Mouse (Mus musculus) kidney, embryonic 15.5 days (tissue): ENCODE measurements around the gene Gm47985. TPM values are rescaled to one million over a fixed set of nuclear protein-coding genes. Genes with fewer than 3 reads are reported as not detected.
"Not testable (repeated sequence)": the region's sequence is repeated elsewhere in the genome, so short reads cannot be mapped to it uniquely, and the experiment has no call there.

Source experiments
- ATAC-seq: fragments of 200-750 bp; cut with Nextera tagmentation; replicated peaks from 2 replicates; pipeline ENCODE4 v1.8.0; 2017; ENCODE audit warnings: moderate TSS enrichment; ENCODE audit not compliant: low FRiP score
- H3K27ac ChIP-seq: fragments of 300-500 bp; sonication (generic); 2 replicates; pipeline ENCODE4 v1.5.1; 2015; ENCODE audit warnings: mild to moderate bottlenecking, inconsistent platforms
- H3K27me3 ChIP-seq: fragments of 300-500 bp; sonication (generic); 2 replicates; pipeline ENCODE4 v1.6.1; 2015; ENCODE audit warnings: inconsistent platforms
- H3K36me3 ChIP-seq: fragments of 300-500 bp; sonication (generic); 2 replicates; pipeline ENCODE4 v1.6.1; 2015; ENCODE audit warnings: inconsistent platforms
- H3K4me1 ChIP-seq: fragments of 300-500 bp; sonication (generic); 2 replicates; pipeline ENCODE4 v1.6.1; 2015; ENCODE audit warnings: inconsistent platforms
- H3K4me2 ChIP-seq: fragments of 300-500 bp; sonication (generic); 2 replicates; pipeline ENCODE4 v1.6.1; 2015; ENCODE audit warnings: moderate library complexity, mild to moderate bottlenecking, inconsistent platforms
- H3K4me3 ChIP-seq: fragments of 300-500 bp; sonication (generic); replicated peaks from 2 replicates; pipeline ENCODE4 v1.5.1; 2015; ENCODE audit warnings: mild to moderate bottlenecking, inconsistent platforms
- H3K9ac ChIP-seq: fragments of 300-500 bp; sonication (generic); 2 replicates; pipeline ENCODE4 v1.6.1; 2015; ENCODE audit warnings: mild to moderate bottlenecking, inconsistent platforms
- H3K9me3 ChIP-seq: fragments of 300-500 bp; sonication (generic); replicated peaks from 2 replicates; pipeline ENCODE4 v1.6.1; 2016; ENCODE audit warnings: inconsistent platforms
- WGBS: fragments of 180-500 bp; shearing (Covaris S2); methylation state at CpG from one replicate; pipeline ENCODE4 v1.1.7; 2015; ENCODE audit warnings: mixed read lengths; 5-methylcytosine and 5-hydroxymethylcytosine counted together
- polyA plus RNA-seq: library from polyadenylated mRNA; unstranded; fragments of >200 nt; fragmentation: Nextera tagmentation; extraction: Ambion mirVana; gene quantifications from 2 replicates; pipeline ENCODE4 v1.2.1, GENCODE M21; 2015

The Gm47985 gene
- polyA plus RNA-seq, 1 experiment from 2014 or later: 0.22 TPM

- H3K27ac ChIP-seq: peak overlapping the region; percentile 22; the same call in 1 of the 2 replicates
- H3K4me1 ChIP-seq, H3K27me3 ChIP-seq, H3K4me3 ChIP-seq, H3K9ac ChIP-seq, H3K4me2 ChIP-seq, H3K9me3 ChIP-seq, H3K36me3 ChIP-seq: not testable (repeated sequence)
- 70% methylated on average over 3 of the region's 3 CpGs for WGBS
- ATAC-seq: peak; percentile 33
Measured at GRCm38 (mm10) chr1:151186186-151186585, 3.8 kb downstream of the Gm47985 start.

- H3K27ac ChIP-seq: 0 out of 2 replicates have a peak overlapping the region, but pooled peaks have one; percentile 22
- WGBS: 75% methylated on average over 4 of the region's 4 CpGs
- H3K9ac ChIP-seq, H3K4me2 ChIP-seq, H3K9me3 ChIP-seq, H3K27me3 ChIP-seq, H3K4me3 ChIP-seq, ATAC-seq, H3K36me3 ChIP-seq, H3K4me1 ChIP-seq: not testable (repeated sequence)
Measured at GRCm38 (mm10) chr1:151186879-151187424, 4.6 kb downstream of the Gm47985 start.

DNA sequence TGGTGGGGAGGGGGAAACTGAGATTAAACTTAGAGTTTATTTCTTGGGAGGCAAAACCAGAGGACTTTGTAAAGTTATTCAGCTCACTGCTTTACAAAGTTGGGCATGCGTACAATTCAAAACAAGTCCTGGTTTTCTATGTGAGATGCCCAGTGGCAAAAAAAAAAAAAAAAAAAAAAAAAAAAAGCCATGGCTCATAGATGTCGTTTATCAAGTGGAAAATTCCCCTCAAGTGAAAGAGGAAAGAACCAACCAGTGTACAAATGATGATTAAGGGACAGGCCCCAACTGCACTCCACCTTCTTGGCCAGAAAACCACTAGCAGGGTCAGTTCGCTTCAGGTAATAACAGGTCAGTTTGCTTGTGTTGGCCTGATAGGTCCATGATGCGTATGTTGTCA is 6.1 kb downstream of the Gm47985 start:
- 89% methylated on average over 4 of the region's 4 CpGs for WGBS
- H3K4me3 ChIP-seq: no peak overlapping the region
- H3K27me3 ChIP-seq: no peaks in the 10 kb centered on the region
- no peak overlapping the region for H3K9ac ChIP-seq
- H3K9me3 ChIP-seq: no peaks in the 10 kb centered on the region
- no peaks in the 10 kb centered on the region for H3K4me1 ChIP-seq
- no peaks in the 10 kb centered on the region for H3K36me3 ChIP-seq
- 0 out of 2 replicates have a peak, but pooled peaks have one; percentile 33 for ATAC-seq
- no peak overlapping the region for H3K4me2 ChIP-seq
- no peak overlapping the region for H3K27ac ChIP-seq

GRCm38 (mm10) chr1:151192075-151192474 is 9.7 kb downstream of the Gm47985 start, which contains the start of gene Gm8947:
Gene Gm8947 (plus strand): TSS chr1:151192376.
- H3K4me3 ChIP-seq, H3K27ac ChIP-seq, H3K4me1 ChIP-seq, H3K36me3 ChIP-seq, ATAC-seq, H3K9me3 ChIP-seq, H3K4me2 ChIP-seq, H3K27me3 ChIP-seq, H3K9ac ChIP-seq: not testable (repeated sequence)
- WGBS: no CpG with 5 or more reads among the region's 7 CpGs

GRCm38 (mm10) chr1:151192739-151193138 is 10.4 kb downstream of the Gm47985 start:
- H3K36me3 ChIP-seq, H3K27me3 ChIP-seq, H3K9ac ChIP-seq, H3K4me1 ChIP-seq, ATAC-seq, H3K4me3 ChIP-seq, H3K27ac ChIP-seq, H3K4me2 ChIP-seq, H3K9me3 ChIP-seq: not testable (repeated sequence)
- 88% methylated on average over 15 of the region's 15 CpGs for WGBS

GRCm38 (mm10) chr1:151195986-151196385 is 13.6 kb downstream of the Gm47985 start:
- ATAC-seq, H3K36me3 ChIP-seq, H3K27ac ChIP-seq, H3K4me2 ChIP-seq, H3K9me3 ChIP-seq, H3K9ac ChIP-seq, H3K4me1 ChIP-seq, H3K27me3 ChIP-seq, H3K4me3 ChIP-seq: not testable (repeated sequence)
- WGBS: 73% methylated on average over 4 of the region's 4 CpGs

DNA sequence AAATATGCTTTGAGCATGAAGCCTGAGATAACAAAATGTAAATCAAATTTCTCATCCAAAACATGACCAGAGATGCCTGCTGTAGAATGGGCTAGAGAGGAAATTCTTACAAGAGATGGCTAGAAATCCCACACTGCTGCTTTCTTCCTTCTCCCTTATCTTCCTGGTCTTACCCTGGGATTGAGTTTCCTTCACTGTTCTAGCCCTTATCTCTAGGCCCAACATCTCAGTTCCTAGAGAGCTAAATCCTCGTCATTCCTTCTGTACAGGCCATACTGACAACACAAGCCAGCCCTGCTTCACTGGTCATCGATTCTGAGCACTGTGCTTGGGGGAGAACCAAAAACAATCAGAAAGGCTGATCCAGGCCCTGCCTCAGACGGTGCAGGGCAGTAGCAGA is 14.4 kb downstream of the Gm47985 start:
- H3K36me3 ChIP-seq, H3K27ac ChIP-seq, H3K9ac ChIP-seq, H3K27me3 ChIP-seq, H3K4me1 ChIP-seq, H3K4me3 ChIP-seq, H3K4me2 ChIP-seq, H3K9me3 ChIP-seq, ATAC-seq: not testable (repeated sequence)
- WGBS: 79% methylated on average over 3 of the region's 3 CpGs

DNA sequence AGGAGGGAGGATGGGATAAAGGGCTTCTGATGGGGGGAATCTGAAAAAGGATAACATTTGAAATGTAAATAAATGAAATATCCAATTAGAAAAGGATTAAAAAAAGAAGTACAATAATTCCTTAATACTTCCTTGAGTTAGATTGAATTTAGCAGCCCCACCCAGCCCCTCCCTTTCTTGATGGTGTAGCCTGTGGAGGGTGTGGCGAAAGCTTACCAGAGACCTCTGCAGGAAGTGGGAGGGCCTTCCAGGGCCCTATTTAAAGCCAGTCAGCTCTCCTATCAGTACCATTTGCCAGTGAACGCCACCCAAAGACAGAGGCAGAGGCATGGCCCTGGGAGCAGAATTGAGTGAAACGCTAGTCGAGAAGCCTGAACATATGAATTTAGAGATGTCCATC is 15.8 kb downstream of the Gm47985 start, which contains the start of gene Gm47995:
Gm47995 (plus strand) TSS at position 329 of the 400 bp plus-strand sequence.
- WGBS: 82% methylated on average over 3 of the region's 4 CpGs
- ATAC-seq, H3K4me2 ChIP-seq, H3K9me3 ChIP-seq, H3K27ac ChIP-seq, H3K9ac ChIP-seq, H3K4me1 ChIP-seq, H3K27me3 ChIP-seq, H3K4me3 ChIP-seq, H3K36me3 ChIP-seq: not testable (repeated sequence)

GRCm38 (mm10) chr1:151200620-151201019 is 18.3 kb downstream of the Gm47985 start:
- H3K9me3 ChIP-seq, H3K27ac ChIP-seq, H3K36me3 ChIP-seq, H3K4me3 ChIP-seq, H3K4me2 ChIP-seq, H3K9ac ChIP-seq, H3K27me3 ChIP-seq, H3K4me1 ChIP-seq: not testable (repeated sequence)
- 0 out of 2 replicates have a peak, but pooled peaks have one; percentile 36 for ATAC-seq

- H3K36me3 ChIP-seq, H3K9ac ChIP-seq, H3K4me3 ChIP-seq, H3K4me1 ChIP-seq, H3K4me2 ChIP-seq, H3K27me3 ChIP-seq, H3K27ac ChIP-seq, H3K9me3 ChIP-seq: not testable (repeated sequence)
- WGBS: 55% methylated on average over 4 of the region's 5 CpGs
- ATAC-seq: peak; percentile 78; the same call in 1 of the 2 replicates
Measured at GRCm38 (mm10) chr1:151202771-151203170, 20.4 kb downstream of the Gm47985 start.

DNA sequence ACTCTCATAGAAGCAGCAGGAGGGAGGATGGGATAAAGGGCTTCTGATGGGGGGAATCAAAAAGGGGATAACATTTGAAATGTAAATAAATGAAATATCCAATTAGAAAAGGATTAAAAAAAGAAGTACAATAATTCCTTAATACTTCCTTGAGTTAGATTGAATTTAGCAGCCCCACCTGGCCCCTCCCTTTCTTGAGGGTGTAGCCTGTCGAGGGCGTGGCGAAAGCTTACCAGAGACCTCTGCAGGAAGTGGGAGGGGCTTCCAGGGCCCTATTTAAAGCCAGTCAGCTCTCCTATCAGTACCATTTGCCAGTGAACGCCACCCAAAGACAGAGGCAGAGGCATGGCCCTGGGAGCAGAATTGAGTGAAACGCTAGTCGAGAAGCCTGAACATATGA is 21.5 kb downstream of the Gm47985 start, which contains the start of gene 3110040M04Rik:
3110040M04Rik (plus strand) TSS at position 304 of the 400 bp plus-strand sequence.
- not testable (repeated sequence) for H3K9ac ChIP-seq, H3K4me1 ChIP-seq, ATAC-seq, H3K9me3 ChIP-seq, H3K27ac ChIP-seq, H3K4me2 ChIP-seq, H3K27me3 ChIP-seq, H3K36me3 ChIP-seq, H3K4me3 ChIP-seq
- no CpG with 5 or more reads among the region's 6 CpGs for WGBS

GRCm38 (mm10) chr1:151208493-151208892 is 26.2 kb downstream of the Gm47985 start:
- not testable (repeated sequence) for H3K4me2 ChIP-seq, H3K9ac ChIP-seq, H3K27ac ChIP-seq, H3K36me3 ChIP-seq, H3K9me3 ChIP-seq, H3K4me1 ChIP-seq, H3K27me3 ChIP-seq, H3K4me3 ChIP-seq
- ATAC-seq: peak; percentile 43
- 56% methylated on average over 4 of the region's 5 CpGs for WGBS

DNA sequence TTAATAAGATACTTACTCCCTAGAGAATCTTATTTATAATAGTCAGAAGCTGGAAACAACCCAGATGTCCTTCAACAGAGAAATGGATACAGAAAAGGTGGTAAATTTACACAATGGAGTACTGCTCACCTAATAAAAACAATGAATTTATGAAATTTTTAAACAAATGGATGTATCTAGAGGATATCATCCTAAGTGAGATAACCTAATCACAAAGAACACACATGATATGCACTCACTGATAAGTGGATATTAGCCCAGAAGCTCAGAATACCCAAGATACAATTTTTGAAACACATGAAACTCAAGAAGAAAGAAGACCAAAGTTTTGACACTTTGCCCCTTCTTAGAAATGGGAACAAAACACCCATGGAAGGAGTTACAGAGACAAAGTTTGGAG is 26.6 kb downstream of the Gm47985 start:
- not testable (repeated sequence) for H3K9me3 ChIP-seq, H3K9ac ChIP-seq, H3K36me3 ChIP-seq, H3K4me3 ChIP-seq, ATAC-seq, H3K27me3 ChIP-seq, H3K27ac ChIP-seq, H3K4me1 ChIP-seq, H3K4me2 ChIP-seq
